Mouse (Mus musculus) 416B (cell line): Measurements from ENCODE around the gene Sgpp1.
A peak's percentile ranks its signal among the peaks of the same experiment; 100 is the strongest.
"Not testable (repeated sequence)": the region's sequence is repeated elsewhere in the genome, so short reads cannot be mapped to it uniquely, and the experiment has no call there.

ENCODE experiments used
- DNase-seq: peaks from one replicate; pipeline ENCODE4 v3.0.0; 2011; ENCODE audit warnings: low read depth

Sgpp1 gene

GRCm38 (mm10) chr12:75731927-75732443 lies 3.5 kb downstream of the Sgpp1 start:
- DNase-seq: peak; percentile 49

GRCm38 (mm10) chr12:75731508-75731907 lies 4.0 kb downstream of the Sgpp1 start:
- DNase-seq: no peak

- no peak for DNase-seq
Measured at GRCm38 (mm10) chr12:75730458-75730857, 5.1 kb downstream of the Sgpp1 start.

GRCm38 (mm10) chr12:75729876-75730275 lies 5.7 kb downstream of the Sgpp1 start:
- no peak for DNase-seq

- DNase-seq: peak; percentile 90
Measured at GRCm38 (mm10) chr12:75727333-75728125, 8.0 kb downstream of the Sgpp1 start.

GRCm38 (mm10) chr12:75726349-75726861 lies 9.1 kb downstream of the Sgpp1 start:
- peak; percentile 68 for DNase-seq

- DNase-seq: peak; percentile 59
Measured at GRCm38 (mm10) chr12:75724621-75725324, 10.8 kb downstream of the Sgpp1 start.

GRCm38 (mm10) chr12:75723839-75724463 lies 11.6 kb downstream of the Sgpp1 start:
- DNase-seq: peak; percentile 93

- DNase-seq: no peak
Measured at GRCm38 (mm10) chr12:75721941-75722340, 13.6 kb downstream of the Sgpp1 start.

GRCm38 (mm10) chr12:75721006-75721405 lies 14.5 kb downstream of the Sgpp1 start:
- DNase-seq: no peak

GRCm38 (mm10) chr12:75713596-75713995 lies 21.9 kb downstream of the Sgpp1 start:
- no peak for DNase-seq

- peak; percentile 31 for DNase-seq
Measured at GRCm38 (mm10) chr12:75712905-75713304, 22.6 kb downstream of the Sgpp1 start.

GRCm38 (mm10) chr12:75710596-75711376 lies 24.7 kb downstream of the Sgpp1 start:
- no peak for DNase-seq

- DNase-seq: no peak
Measured at GRCm38 (mm10) chr12:75709506-75709905, 26.0 kb downstream of the Sgpp1 start.

GRCm38 (mm10) chr12:75706670-75707069 lies 28.9 kb downstream of the Sgpp1 start:
- no peak for DNase-seq

GRCm38 (mm10) chr12:75702739-75703122 lies 32.8 kb downstream of the Sgpp1 start:
- DNase-seq: no peak

GRCm38 (mm10) chr12:75702084-75702738 lies 33.3 kb downstream of the Sgpp1 start:
- DNase-seq: no peak

GRCm38 (mm10) chr12:75701173-75702083 lies 34.1 kb downstream of the Sgpp1 start:
- DNase-seq: no peak

GRCm38 (mm10) chr12:75698692-75699091 lies 36.8 kb downstream of the Sgpp1 start:
- no peak for DNase-seq

GRCm38 (mm10) chr12:75695845-75696244 lies 39.7 kb downstream of the Sgpp1 start:
- not testable (repeated sequence) for DNase-seq
